Mouse (Mus musculus): ENCODE measurements at regions not wholly inside any gene's neighbourhood (a gene's known extent, or its start where the extent isn't known, plus 50 kb on each side); places are given as distances from the start of the nearest gene placed in this dataset.

DNA sequence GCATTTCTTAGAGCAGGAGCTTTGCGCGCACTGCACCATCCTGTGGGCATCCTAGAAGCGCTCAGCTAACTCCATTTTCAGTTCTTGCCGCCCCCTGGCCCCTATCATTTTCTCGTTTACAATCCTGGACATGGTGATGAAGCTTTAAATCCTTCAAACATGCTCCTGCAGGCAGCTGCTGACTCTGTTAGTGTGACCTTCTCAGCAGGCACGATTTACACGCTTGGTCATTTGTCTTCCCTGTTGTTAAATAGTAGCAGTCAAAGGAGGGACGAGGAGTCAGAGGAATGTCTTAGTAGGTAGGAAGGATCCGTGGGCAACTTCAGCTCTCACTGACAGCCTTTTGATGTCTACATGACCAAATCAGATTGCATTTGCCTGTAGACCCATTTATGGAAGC, 670.4 kb downstream of the Tmem132b start:
- TF ChIP-seq POLR2A (IDR thresholded peaks at IDR 0.05; ENCODE audit: low read depth, low read length) (no peak), CTCF (IDR thresholded peaks at IDR 0.05; ENCODE audit: borderline replicate concordance, insufficient read depth, low read length) (no peak)
- Histone ChIP-seq H3K4me3 (ENCODE audit: insufficient read depth, low read length) (no peak overlapping the region), H3K4me1 (ENCODE audit: control insufficient read depth, insufficient read depth, low read length) (no peaks in the 10 kb centered on the region), H3K27ac (ENCODE audit: insufficient read depth, low read length) (no peak overlapping the region)

DNA sequence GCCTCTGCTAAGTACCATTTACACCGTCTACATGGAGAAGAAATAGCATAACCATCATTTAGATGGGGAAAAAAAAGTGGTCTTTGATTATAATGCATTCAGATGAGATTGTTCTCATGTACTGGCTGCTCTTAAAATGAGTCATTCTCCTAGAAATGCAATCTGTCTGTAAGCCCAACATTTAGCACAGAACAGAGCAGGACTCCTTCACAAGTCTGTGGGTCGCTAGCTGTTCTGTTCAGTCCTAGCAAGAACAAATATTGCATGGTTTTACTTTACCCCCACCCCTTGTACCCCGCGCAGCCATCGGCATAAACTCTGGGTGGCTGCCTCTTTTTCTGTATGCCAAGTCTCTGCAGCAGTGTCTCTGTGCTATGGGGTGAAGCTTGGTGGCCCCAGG, 685.4 kb downstream of the Tmem132b start:
- TF ChIP-seq CTCF (IDR thresholded peaks at IDR 0.05; ENCODE audit: borderline replicate concordance, insufficient read depth, low read length) (no peak), POLR2A (IDR thresholded peaks at IDR 0.05; ENCODE audit: low read depth, low read length) (no peak)

DNA sequence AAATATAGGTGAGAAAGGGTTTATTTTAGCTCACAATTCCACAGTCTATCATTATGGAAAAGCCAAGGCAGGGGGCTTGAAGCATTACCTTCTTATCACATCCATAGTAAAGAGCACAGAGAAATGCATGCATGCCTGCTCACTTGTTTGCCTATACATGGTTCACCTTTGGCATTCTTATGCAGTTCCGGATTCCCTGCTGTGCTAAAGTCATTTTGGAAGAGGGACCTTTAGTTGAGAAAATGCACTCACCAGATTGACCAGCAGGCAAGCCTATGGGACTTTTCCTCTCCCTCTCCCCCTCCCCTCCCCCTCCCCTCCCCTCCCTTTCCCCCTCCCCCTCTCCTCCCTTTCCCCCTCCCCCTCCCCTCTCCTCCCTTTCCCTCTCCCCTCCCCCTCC, 686.2 kb downstream of the Tmem132b start:
- Histone ChIP-seq H3K4me1 (ENCODE audit: control insufficient read depth, insufficient read depth, low read length) (no peaks in the 10 kb centered on the region), H3K4me3 (ENCODE audit: insufficient read depth, low read length) (no peak overlapping the region), H3K27ac (ENCODE audit: insufficient read depth, low read length) (no peak overlapping the region)
- TF ChIP-seq CTCF (IDR thresholded peaks at IDR 0.05; ENCODE audit: borderline replicate concordance, insufficient read depth, low read length) = no peak
- TF ChIP-seq POLR2A (IDR thresholded peaks at IDR 0.05; ENCODE audit: low read depth, low read length) = no peak

More for the DNA sequence above, 685.4 kb downstream of the Tmem132b start:
- no peaks in the 10 kb centered on the region for H3K4me1 ChIP-seq (ENCODE audit: control insufficient read depth, insufficient read depth, low read length)
- H3K27ac ChIP-seq (ENCODE audit: insufficient read depth, low read length) = no peak overlapping the region
- H3K4me3 ChIP-seq (ENCODE audit: insufficient read depth, low read length) = no peak overlapping the region

GRCm38 (mm10) chr5:126223696-126224095, 692.1 kb downstream of the Tmem132b start:
- no peak overlapping the region for H3K27ac ChIP-seq (ENCODE audit: insufficient read depth, low read length)
- no peak overlapping the region for H3K4me3 ChIP-seq (ENCODE audit: insufficient read depth, low read length)
- no peaks in the 10 kb centered on the region for H3K4me1 ChIP-seq (ENCODE audit: control insufficient read depth, insufficient read depth, low read length)
- TF ChIP-seq CTCF (IDR thresholded peaks at IDR 0.05; ENCODE audit: borderline replicate concordance, insufficient read depth, low read length) (no peak), POLR2A (IDR thresholded peaks at IDR 0.05; ENCODE audit: low read depth, low read length) (no peak)

DNA sequence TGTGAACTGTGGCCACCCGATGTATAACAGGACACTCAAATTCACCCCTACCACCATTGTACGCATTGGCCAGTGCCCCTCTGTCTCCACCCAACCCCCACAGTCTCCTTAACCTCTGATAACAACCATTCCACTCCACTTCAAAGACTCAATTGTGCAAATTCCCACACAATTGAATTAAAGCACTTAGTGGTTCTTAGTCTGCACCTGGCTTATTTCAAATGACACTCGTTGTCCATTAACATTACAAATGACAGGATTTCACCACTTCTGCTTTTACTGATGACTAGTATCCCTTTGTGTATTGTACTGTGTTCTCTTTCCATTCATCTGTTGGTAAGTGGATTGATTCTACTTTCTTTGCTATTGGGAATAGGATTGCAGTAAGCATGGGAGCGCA, 699.2 kb downstream of the Tmem132b start:
- TF ChIP-seq CTCF (IDR thresholded peaks at IDR 0.05; ENCODE audit: borderline replicate concordance, insufficient read depth, low read length) (no peak), POLR2A (IDR thresholded peaks at IDR 0.05; ENCODE audit: low read depth, low read length) (no peak)
- no peaks in the 10 kb centered on the region for H3K4me1 ChIP-seq (ENCODE audit: control insufficient read depth, insufficient read depth, low read length)
- no peak overlapping the region for H3K27ac ChIP-seq (ENCODE audit: insufficient read depth, low read length)
- no peak overlapping the region for H3K4me3 ChIP-seq (ENCODE audit: insufficient read depth, low read length)

DNA sequence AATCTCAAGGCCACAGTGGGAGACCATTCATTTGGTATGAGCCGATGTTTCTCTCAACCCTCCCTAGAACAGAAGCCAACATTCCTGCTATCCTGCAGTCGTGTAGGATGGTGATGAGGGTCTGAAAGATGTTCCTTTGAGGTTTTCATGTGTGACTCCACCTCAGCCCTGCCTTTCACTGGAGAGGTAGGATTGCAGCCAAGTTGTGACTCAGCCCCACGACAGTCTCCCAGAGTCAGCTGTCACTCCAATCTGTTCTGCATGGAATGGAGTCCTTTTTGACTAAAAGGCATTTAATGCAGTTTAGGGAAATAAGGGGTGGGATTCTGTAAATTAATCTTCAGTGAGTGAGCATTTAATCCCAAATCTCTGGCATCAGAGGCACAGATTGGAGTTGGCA, 706.5 kb downstream of the Tmem132b start:
- no peak for TF ChIP-seq POLR2A (IDR thresholded peaks at IDR 0.05; ENCODE audit: low read depth, low read length)
- no peak for TF ChIP-seq CTCF (IDR thresholded peaks at IDR 0.05; ENCODE audit: borderline replicate concordance, insufficient read depth, low read length)
- H3K4me1 ChIP-seq (ENCODE audit: control insufficient read depth, insufficient read depth, low read length) = no peaks in the 10 kb centered on the region

GRCm38 (mm10) chr5:126245776-126246175, 714.2 kb downstream of the Tmem132b start:
- TF ChIP-seq POLR2A (IDR thresholded peaks at IDR 0.05; ENCODE audit: low read depth, low read length) (no peak), CTCF (IDR thresholded peaks at IDR 0.05; ENCODE audit: borderline replicate concordance, insufficient read depth, low read length) (no peak)
- H3K27ac ChIP-seq (ENCODE audit: insufficient read depth, low read length) = no peak overlapping the region
- H3K4me3 ChIP-seq (ENCODE audit: insufficient read depth, low read length) = no peak overlapping the region
- H3K4me1 ChIP-seq (ENCODE audit: control insufficient read depth, insufficient read depth, low read length) = no peaks in the 10 kb centered on the region

More for the DNA sequence above, 706.5 kb downstream of the Tmem132b start:
- no peak overlapping the region for H3K4me3 ChIP-seq (ENCODE audit: insufficient read depth, low read length)
- no peak overlapping the region for H3K27ac ChIP-seq (ENCODE audit: insufficient read depth, low read length)

- TF ChIP-seq POLR2A (IDR thresholded peaks at IDR 0.05; ENCODE audit: low read depth, low read length) = no peak
- no peak for TF ChIP-seq CTCF (IDR thresholded peaks at IDR 0.05; ENCODE audit: borderline replicate concordance, insufficient read depth, low read length)
- H3K27ac ChIP-seq (ENCODE audit: insufficient read depth, low read length) = no peak overlapping the region
- no peak overlapping the region for H3K4me3 ChIP-seq (ENCODE audit: insufficient read depth, low read length)
- H3K4me1 ChIP-seq (ENCODE audit: control insufficient read depth, insufficient read depth, low read length) = no peaks in the 10 kb centered on the region
Observed at GRCm38 (mm10) chr5:126250331-126250730, 718.8 kb downstream of the Tmem132b start.

GRCm38 (mm10) chr5:126254661-126255060, 723.1 kb downstream of the Tmem132b start:
- TF ChIP-seq CTCF (IDR thresholded peaks at IDR 0.05; ENCODE audit: borderline replicate concordance, insufficient read depth, low read length) (no peak), POLR2A (IDR thresholded peaks at IDR 0.05; ENCODE audit: low read depth, low read length) (no peak)
- no peak overlapping the region for H3K27ac ChIP-seq (ENCODE audit: insufficient read depth, low read length)
- H3K4me1 ChIP-seq (ENCODE audit: control insufficient read depth, insufficient read depth, low read length) = no peaks in the 10 kb centered on the region
- no peak overlapping the region for H3K4me3 ChIP-seq (ENCODE audit: insufficient read depth, low read length)

- no peaks in the 10 kb centered on the region for H3K4me1 ChIP-seq (ENCODE audit: control insufficient read depth, insufficient read depth, low read length)
- no peak for TF ChIP-seq POLR2A (IDR thresholded peaks at IDR 0.05; ENCODE audit: low read depth, low read length)
- no peak for TF ChIP-seq CTCF (IDR thresholded peaks at IDR 0.05; ENCODE audit: borderline replicate concordance, insufficient read depth, low read length)
- H3K4me3 ChIP-seq (ENCODE audit: insufficient read depth, low read length) = no peak overlapping the region
- no peak overlapping the region for H3K27ac ChIP-seq (ENCODE audit: insufficient read depth, low read length)
Observed at GRCm38 (mm10) chr5:126257860-126258259, 726.3 kb downstream of the Tmem132b start.

DNA sequence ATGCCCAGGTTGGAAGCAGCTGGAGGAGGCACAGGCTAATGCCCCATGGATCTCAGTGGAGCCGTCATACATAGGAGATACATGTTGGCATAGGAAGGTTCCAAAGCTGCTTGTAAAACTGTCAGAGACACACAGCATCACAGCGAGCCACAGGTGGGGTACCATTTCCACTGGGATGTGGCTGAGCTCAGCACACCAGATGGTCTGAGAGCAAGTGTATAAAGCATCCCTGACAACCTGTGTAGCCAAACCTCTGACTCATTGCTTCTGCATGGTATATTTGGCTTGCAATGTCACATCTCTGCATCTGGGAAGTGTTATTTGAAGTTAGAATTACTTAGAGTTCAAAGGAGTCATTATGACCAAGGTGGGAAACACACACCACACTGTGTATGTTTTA, 734.9 kb downstream of the Tmem132b start:
- TF ChIP-seq POLR2A (IDR thresholded peaks at IDR 0.05; ENCODE audit: low read depth, low read length) (no peak), CTCF (IDR thresholded peaks at IDR 0.05; ENCODE audit: borderline replicate concordance, insufficient read depth, low read length) (no peak)
- H3K4me3 ChIP-seq (ENCODE audit: insufficient read depth, low read length) = no peak overlapping the region
- no peak overlapping the region for H3K27ac ChIP-seq (ENCODE audit: insufficient read depth, low read length)
- H3K4me1 ChIP-seq (ENCODE audit: control insufficient read depth, insufficient read depth, low read length) = no peaks in the 10 kb centered on the region
